Mouse (Mus musculus): ENCODE results near the gene Foxn3.

Foxn3 gene

GRCm38 (mm10) chr12:99562073-99562866 lies 1.1 kb downstream of the Foxn3 start:
- peak; percentile 66 for DNase-seq

GRCm38 (mm10) chr12:99561333-99561766 lies 2.0 kb downstream of the Foxn3 start:
- no peak for DNase-seq

DNA sequence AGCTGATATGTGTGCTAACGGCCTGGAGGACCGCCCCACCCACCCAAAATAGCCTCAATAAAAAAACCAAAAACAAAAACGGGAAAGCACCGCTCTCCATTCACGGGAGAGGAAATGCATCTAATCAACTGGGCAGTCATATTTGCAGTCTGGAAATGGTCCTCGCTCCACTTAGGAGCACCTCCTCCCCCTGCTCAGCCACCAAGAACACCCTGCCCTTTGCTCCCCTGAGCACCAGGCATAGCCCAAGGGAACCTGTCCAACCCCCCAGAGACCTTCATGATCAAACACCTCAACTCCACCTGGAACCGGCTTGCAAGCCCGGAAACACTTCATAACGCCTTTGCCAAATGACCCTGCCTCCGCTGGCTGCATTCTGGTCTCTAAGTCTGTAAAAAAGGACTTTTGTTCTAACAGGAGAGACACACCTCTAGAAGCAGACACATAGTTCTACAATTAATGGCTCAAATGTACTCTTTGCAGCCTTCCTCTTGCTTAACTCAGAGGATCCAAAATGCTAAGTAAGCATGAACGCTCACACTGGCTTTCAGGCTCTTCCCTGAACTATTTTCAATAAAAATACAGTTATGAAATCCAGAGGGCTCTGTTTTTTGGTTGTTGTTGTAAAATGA lies 2.6 kb downstream of the Foxn3 start:
- peak; percentile 87 for DNase-seq

DNA sequence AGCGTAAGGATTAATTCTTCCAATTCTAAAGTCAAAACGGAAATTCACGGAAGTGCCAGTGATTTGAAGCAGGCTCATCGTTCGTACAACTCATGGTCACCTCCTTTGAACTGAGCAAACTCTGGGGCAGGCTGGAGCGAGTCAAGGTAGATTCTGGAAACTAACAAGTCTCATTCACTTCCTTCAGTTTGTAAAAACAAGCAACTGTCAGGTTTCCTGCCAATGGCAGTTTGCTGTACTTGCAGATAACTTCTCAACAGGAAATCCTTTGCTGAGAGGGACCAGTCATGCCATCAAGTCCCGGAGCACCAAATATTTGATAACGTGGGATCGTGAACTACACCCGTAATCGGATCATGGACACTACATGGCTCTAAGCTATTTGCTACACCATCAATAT lies 3.9 kb downstream of the Foxn3 start:
- DNase-seq, result no peak

- peak; percentile 47 for DNase-seq
Observed at GRCm38 (mm10) chr12:99558476-99558875, 4.9 kb downstream of the Foxn3 start.

DNA sequence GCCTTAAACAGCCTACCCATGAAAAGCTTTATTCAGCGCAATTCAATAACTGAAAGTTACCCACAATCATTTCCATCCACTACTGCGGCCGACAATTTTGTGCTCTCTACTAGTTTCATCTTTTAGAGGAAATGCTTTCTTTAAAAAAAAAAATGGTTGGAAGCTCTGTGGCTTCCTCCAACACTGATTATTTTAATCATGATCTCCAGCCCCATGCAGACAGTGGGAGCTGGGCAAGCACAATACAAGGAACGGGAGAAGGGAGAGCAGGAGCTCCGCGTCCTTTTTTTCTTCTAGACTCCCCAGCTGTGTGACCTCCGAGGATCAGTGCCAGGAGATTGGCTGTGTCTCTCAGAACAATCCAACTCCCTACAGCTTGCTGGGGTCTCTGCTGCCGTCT lies 5.9 kb downstream of the Foxn3 start:
- DNase-seq, result no peak

DNA sequence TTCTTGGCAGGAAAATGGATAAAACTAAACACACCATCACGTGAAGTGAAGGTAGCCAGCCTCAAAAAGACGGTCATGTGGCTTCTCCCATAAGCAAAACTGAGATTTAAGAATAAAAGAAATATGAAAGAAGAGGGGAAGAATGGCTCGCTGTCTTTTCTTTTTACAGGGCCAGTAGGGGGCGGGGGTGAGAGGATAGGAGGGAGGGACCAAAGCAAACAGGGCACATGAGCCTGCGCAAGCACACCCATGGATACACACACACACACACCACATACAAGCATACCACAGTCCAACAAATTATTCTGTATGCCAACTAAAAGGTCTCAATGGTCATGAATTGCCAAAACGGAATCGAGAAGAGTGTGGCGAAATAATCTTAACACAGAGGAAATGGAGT lies 12.8 kb downstream of the Foxn3 start:
- no peak for DNase-seq

DNA sequence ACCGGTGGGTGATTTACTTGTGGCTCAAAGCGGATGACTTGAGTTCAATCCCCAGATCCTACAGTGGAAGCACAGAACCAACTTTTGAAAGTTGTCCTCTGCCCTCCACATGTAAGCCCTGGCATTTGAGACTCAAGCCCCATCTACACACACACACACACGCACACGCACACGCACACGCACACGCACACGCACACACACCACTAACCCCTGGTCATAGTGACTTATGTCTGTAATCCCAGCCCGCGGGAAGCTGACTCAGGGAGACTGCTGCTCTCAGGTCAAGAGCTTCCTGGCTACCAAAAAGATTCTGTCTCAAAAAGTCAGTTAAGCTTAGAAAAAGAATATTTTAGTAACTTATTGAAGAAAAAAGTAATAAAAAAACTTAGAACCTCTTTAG lies 13.6 kb downstream of the Foxn3 start:
- no peak for DNase-seq

GRCm38 (mm10) chr12:99548419-99548818 lies 15.0 kb downstream of the Foxn3 start:
- no peak for DNase-seq

GRCm38 (mm10) chr12:99547295-99547694 lies 16.1 kb downstream of the Foxn3 start:
- no peak for DNase-seq

DNA sequence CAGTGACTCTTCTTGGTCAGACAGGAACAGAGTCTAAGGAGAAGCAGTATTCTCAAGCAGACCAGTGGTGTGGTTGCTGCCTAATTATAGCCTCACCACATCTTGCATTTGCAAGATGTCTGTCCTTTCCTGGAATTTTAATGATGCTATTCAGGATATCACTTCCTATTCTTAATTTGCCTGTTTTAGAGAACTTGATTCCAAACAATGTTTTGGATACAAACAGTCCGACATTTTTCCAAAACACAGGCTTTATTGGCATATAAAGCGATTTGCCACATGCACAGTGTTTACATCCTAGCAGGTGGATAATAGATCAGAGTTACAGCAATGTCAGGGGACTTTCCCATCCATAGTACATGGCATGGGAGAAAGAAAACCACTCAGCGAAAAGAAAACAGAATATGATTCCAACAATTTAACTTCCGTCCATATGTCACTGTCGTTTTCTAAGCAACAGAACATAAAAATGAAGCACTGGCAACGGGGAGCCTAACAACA lies 18.1 kb downstream of the Foxn3 start:
- DNase-seq, result no peak

DNA sequence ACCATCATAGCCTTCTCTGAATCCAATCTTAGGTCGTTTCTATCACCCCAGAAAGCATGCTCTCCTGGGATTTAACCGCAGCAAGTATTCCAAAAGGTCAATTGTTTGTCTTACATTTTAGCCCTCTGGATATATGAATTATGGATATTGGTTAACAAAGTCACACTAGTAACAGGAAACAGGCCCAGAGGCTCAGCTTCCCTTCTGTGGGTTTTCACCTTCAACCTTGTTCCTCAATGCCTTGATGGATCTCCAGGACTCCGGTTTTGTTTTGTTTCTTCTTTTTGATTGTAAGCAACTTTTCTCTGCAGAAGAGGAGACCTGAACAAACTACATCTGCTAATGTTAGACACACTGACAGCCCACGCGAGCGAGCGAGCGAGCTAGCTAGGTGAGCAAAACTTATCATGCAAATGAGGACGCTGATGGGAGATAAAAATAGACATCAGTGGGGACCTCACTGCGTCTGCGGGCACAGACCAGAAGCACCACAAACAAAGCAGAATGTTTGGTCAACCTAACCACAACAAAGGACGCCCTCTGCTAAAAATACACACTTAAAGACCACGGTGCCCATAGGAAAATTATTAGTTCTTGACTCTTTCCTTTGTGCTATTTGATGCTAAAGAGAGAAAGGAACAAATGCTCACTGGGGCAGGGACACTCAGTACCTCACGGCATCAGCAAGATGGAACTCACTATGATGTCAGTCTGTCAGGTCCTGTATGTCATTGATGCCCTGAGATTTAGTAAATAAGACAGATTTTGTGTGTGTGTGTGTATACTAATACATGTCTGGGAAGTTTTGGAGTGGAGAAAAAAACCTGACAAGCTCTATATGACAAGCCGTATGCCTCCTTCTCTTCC lies 18.9 kb downstream of the Foxn3 start:
- no peak for DNase-seq

DNA sequence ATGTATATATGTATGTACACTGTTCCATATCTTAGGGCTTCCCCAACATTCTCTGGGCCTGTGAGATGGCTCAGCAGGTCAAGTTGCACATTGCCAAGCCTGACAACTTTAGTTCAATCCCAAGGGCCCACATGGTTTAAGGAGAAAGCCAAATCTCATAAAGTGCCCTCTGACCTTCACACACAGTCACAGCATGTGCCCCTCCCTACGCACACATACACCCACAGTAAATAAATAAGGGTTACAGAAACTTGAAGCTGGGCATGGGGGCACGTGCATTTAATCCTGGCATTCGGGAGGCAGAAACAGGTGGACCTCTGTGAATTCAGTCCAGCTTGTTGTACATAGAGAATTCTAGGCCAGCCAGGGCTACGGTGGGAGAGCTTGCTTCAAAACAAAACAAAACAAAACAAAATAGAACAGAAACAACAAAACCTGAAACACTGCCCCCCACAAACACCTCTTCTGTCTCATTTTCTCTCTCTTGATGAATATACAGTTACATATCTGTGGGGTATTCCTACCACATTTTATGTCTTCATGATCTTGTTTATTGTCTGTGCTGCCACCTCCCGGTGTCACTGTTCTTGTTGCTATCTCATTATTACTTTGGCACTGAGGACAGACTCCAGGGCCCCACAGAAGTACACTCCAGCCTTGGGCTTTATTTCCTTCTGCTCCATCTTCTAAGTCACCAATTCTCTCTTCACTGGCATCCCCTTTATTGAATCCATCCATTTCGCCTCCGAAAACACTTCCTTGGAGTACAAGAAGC lies 19.8 kb downstream of the Foxn3 start:
- no peak for DNase-seq

- no peak for DNase-seq
Observed at GRCm38 (mm10) chr12:99540201-99540600, 23.2 kb downstream of the Foxn3 start.

DNA sequence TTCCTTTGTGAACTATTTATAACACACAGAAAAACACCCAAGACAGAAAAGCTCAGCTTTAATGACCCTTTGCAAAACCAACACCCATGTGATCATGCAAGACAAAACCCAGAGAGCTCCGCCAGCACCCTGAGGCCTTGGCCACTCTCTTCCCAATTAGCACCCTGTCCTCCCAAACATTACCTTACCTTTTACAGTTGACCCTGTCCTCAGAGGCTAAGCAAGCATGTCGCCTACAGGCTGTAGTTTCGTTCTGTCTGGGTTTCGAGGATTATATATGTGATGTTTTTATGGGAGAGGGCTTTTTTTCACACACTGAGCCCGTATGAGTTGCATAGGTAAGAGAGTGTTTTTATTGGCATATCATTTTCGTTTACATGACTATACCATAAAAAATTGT lies 26.1 kb downstream of the Foxn3 start:
- DNase-seq, result no peak

DNA sequence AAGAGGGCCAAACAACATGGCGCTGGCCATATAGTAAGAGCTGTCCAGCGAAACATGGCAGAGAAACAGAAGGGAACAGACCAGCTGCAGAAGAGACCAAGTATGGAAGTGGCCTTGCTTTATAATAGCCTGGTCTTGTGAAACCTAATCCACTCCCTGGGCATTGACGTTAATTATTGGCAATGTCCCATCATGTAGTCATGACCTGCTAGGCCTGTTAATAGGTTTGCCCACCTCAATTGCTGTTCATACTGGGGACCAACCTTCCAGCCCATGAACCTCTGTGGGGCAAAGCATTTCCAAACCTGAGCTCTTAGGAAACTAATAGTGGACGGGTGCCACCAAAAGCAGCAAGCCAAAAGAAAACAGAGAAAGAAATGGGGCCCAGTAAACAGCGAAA lies 27.0 kb downstream of the Foxn3 start:
- DNase-seq, result no peak

DNA sequence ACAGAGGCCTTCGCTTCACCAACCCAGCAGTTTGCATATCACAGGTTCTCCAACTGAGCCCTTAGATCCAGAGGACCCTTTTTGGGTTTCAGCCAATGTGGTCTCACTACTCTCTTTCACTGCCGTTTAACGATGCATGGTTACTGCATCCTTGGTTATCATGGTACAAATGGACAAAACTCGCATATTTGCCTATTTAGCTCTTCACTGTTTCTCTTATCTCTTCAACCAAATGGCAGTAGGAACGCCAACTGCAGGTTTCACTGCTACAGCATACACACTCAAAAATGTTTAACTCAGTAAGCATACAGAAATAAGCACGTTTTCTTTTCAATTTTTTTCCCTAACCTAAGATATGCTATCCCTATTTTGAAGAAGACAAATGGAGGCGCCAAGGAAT lies 31.0 kb downstream of the Foxn3 start:
- no peak for DNase-seq

- peak; percentile 26 for DNase-seq
Observed at GRCm38 (mm10) chr12:99529687-99530411, 33.5 kb downstream of the Foxn3 start.

DNA sequence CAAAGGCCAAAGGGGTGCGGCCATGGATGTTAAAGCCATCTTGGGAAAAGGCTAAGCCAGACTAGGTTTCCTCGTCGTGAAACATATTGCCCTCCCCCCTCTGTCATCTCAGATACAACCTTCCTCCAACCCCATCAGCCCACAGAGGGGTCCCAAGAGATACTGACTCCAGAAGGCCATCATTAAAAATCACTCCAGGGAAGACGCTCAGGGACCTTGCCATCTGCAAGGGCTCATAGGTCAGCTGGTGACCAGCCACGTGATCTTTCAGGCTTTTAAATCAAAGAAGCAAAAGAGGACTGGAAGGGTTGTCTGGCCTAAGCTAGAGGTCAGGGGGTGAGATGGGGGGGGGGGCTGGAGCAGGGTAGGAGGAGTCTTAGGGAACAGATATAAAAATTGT lies 34.4 kb downstream of the Foxn3 start:
- no peak for DNase-seq

DNA sequence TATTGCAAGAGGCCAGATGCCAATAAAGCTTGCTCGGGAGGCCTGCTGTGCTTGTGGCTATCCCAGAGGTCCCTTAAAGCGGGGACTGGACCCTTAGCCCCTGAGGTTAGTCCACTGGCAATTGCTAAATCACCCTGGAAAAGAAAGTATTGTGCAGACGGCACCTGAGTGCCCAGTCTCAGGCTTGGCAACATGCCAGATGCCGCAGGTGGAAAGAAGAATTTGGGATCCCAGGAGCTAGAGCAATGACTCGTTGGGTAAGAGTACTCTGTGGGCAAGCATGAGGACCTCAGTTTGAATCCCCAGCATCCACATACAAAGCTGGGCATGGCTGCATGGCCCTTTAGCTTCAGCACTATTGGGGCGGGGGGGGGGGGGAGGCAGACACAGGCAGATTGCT lies 35.9 kb downstream of the Foxn3 start:
- no peak for DNase-seq

- DNase-seq, result no peak
Observed at GRCm38 (mm10) chr12:99526571-99527140, 36.7 kb downstream of the Foxn3 start.

GRCm38 (mm10) chr12:99522882-99523281 lies 40.5 kb downstream of the Foxn3 start:
- no peak for DNase-seq
